Mouse (Mus musculus) urinary bladder, postnatal 10 days (tissue): ENCODE results near the gene Rtca.

Experiments used
- DNase-seq: peaks from one replicate; pipeline ENCODE4 v3.0.0; 2022; ENCODE audit warnings: low spot score

Gene Rtca

GRCm38 (mm10) chr3:116507772-116508351 lies at the start of gene Rtca:
TSS of gene Rtca (minus strand) at chr3:116508208.
- peak; percentile 91 for DNase-seq

GRCm38 (mm10) chr3:116551362-116551761 lies 43.4 kb upstream of the Rtca start:
- DNase-seq, result no peak

- no peak for DNase-seq
These were observed 39.4 kb upstream of the Rtca start for GRCm38 (mm10) chr3:116547430-116547829.

- no peak for DNase-seq
These were observed 34.5 kb upstream of the Rtca start for GRCm38 (mm10) chr3:116542532-116542931.

- no peak for DNase-seq
These were observed 34.1 kb upstream of the Rtca start for GRCm38 (mm10) chr3:116542070-116542469.

- no peak for DNase-seq
These were observed 29.2 kb upstream of the Rtca start for GRCm38 (mm10) chr3:116537200-116537573.

- no peak for DNase-seq
These were observed 28.6 kb upstream of the Rtca start for GRCm38 (mm10) chr3:116536428-116537199.

- DNase-seq, result no peak
These were observed 22.8 kb upstream of the Rtca start for GRCm38 (mm10) chr3:116530826-116531225.

- DNase-seq, result no peak
These were observed 21.7 kb upstream of the Rtca start for GRCm38 (mm10) chr3:116529741-116530140.

GRCm38 (mm10) chr3:116520141-116520761 lies 12.2 kb upstream of the Rtca start:
- no peak for DNase-seq

GRCm38 (mm10) chr3:116512904-116513716 lies 5.1 kb upstream of the Rtca start, which contains the start of gene Dbt:
TSS of gene Dbt (plus strand) at chr3:116513070.
- DNase-seq, result peak; percentile 33

- no peak for DNase-seq
These were observed 4.3 kb upstream of the Rtca start for GRCm38 (mm10) chr3:116512151-116512903.

GRCm38 (mm10) chr3:116495671-116496070 lies 12.3 kb downstream of the Rtca start:
- DNase-seq, result no peak

- no peak for DNase-seq
These were observed 14.3 kb downstream of the Rtca start for GRCm38 (mm10) chr3:116493658-116494057.

- DNase-seq, result no peak
These were observed 16.0 kb downstream of the Rtca start for GRCm38 (mm10) chr3:116491923-116492454.

- no peak for DNase-seq
These were observed 17.1 kb downstream of the Rtca start for GRCm38 (mm10) chr3:116490920-116491319.

- DNase-seq, result no peak
These were observed 24.7 kb downstream of the Rtca start for GRCm38 (mm10) chr3:116483271-116483670.

- DNase-seq, result no peak
These were observed 25.3 kb downstream of the Rtca start for GRCm38 (mm10) chr3:116482724-116483123.

GRCm38 (mm10) chr3:116480937-116481336 lies 27.1 kb downstream of the Rtca start:
- DNase-seq, result no peak

- DNase-seq, result no peak
These were observed 27.9 kb downstream of the Rtca start for GRCm38 (mm10) chr3:116480119-116480518.

GRCm38 (mm10) chr3:116477351-116477750 lies 30.7 kb downstream of the Rtca start:
- DNase-seq, result no peak
